Mouse (Mus musculus): ENCODE data around the gene Usp53.

The Usp53 gene

GRCm38 (mm10) chr3:122887505-122888301 lies 96.6 kb downstream of the Usp53 start:
- no peak for DNase-seq (ENCODE audit: low read depth, low spot score)
